Mouse (Mus musculus) adrenal gland, postnatal 36 days (tissue): ENCODE data around the gene Tmem185a. TPM values are rescaled to one million over a fixed set of nuclear protein-coding genes. Genes with fewer than 3 reads are reported as not detected.
"Not testable (repeated sequence)": the region's sequence is repeated elsewhere in the genome, so short reads cannot be mapped to it uniquely, and the experiment has no call there.

Experiments
- DNase-seq, 2 experiments: peaks; one replicate each; pipeline ENCODE4 v3.0.0; 2021; ENCODE audit warnings: mixed read lengths in 1 of 2
- long read RNA-seq, 2 experiments: library from polyadenylated mRNA; stranded (forward); transcript quantifications; one replicate each; pipeline ENCODE4 v2.0.0; 2021; ENCODE audit warnings: borderline sequencing depth in 2 of 2
- total RNA-seq, 2 experiments: library from RNA; stranded (reverse); gene quantifications; 2 replicates each; pipeline ENCODE4 v1.2.3; 2021

The Tmem185a gene
- total RNA-seq, result 10 to 100 TPM; 41.3 to 82.5 TPM
- long read RNA-seq, experiment 1, transcript Tmem185a-202 (7 exons, 1,307 nt), result major isoform, 36 of 63 reads
- long read RNA-seq, experiment 1, partial matches to known transcripts, result 2 of 63 reads
- long read RNA-seq, experiment 1, other reads (novel, unspliced or antisense), result 20 of 63 reads
- long read RNA-seq, experiment 2, transcript Tmem185a-202 (7 exons, 1,307 nt), result major isoform, 7 of 17 reads
- long read RNA-seq, experiment 2, partial matches to known transcripts, result 0 of 17 reads
- long read RNA-seq, experiment 2, other reads (novel, unspliced or antisense), result 6 of 17 reads

- peak; percentile 87 to 90 for DNase-seq
These were observed at the start of gene Tmem185a for GRCm38 (mm10) chrX:70476792-70477776. Gene Tmem185a, minus strand, starts transcription at chrX:70477180.

- not testable (repeated sequence) for DNase-seq
These were observed 37.4 kb upstream of the Tmem185a start for GRCm38 (mm10) chrX:70514413-70514812.

GRCm38 (mm10) chrX:70487328-70487727 is 10.3 kb upstream of the Tmem185a start:
- DNase-seq, result not testable (repeated sequence)

DNA sequence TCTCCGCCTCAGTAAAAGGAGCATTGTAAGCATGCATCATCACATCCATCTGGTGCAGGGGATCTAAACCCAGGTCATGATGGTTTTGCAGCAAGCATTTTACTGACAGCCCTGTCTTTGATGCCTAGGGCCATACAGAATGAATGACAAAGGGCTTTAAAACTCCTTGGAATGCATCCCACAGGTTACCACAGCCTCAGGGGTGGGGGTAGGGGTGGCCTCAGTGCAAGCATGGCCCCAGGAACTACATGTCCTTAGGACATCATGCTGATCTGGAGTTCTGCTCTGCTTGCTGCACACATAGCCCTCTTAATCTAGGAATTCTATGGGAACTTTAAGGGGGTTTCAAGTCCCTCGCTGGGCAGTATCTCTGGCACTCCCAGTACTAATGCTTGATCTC is 5.2 kb upstream of the Tmem185a start:
- DNase-seq, result no peak

DNA sequence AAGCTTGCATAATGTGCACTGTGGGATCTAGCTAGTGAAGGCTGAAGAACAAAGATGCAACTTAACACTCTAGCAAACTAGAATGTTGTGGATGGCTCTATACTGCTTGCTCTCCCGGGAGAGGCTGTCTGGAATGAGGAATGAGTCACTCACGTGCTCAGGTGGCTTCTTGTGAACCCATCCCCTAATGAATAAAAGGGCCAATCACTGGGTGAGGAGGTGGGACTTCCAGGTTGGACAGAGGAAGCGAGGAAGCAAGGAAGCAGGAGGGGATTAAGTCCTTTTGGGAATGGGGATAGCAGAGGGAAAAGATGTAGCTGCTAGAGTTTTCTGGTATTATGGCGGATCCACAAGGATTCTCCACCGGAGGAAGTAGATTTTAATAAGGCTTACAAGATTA is 1.7 kb upstream of the Tmem185a start:
- DNase-seq, result no peak

GRCm38 (mm10) chrX:70475215-70475765 is 1.7 kb downstream of the Tmem185a start:
- no peak for DNase-seq

- no peak for DNase-seq
These were observed 10.1 kb downstream of the Tmem185a start for GRCm38 (mm10) chrX:70466897-70467296.

GRCm38 (mm10) chrX:70465489-70465888 is 11.5 kb downstream of the Tmem185a start:
- peak; percentile 14 to 20 for DNase-seq

- DNase-seq, result no peak
These were observed 13.4 kb downstream of the Tmem185a start for GRCm38 (mm10) chrX:70463621-70464020.

GRCm38 (mm10) chrX:70452359-70452758 is 24.6 kb downstream of the Tmem185a start:
- not testable (repeated sequence) for DNase-seq

DNA sequence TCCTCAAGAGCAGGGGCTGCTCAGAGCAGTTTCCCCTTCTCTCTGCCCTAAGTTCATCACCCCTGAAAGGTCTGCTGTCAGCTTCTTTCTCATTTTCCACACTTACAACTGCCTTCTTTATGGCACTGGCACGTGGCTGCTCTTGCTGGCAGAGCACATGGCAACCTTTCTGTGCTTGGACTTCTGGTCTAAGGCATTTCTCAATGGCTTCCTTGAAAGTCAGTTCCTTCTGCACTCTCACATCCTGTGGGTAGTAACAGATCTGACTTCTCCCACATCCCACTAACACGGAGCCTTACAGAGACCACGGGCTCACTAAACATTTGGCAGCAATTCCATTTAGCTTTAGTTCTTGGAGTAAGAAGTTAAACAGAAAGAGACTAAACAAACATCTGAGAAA is 51.5 kb downstream of the Tmem185a start:
- DNase-seq, result not testable (repeated sequence)

Other genes starting within 250 kb of the Tmem185a start
- gene Ids, start 112.1 kb downstream of the Tmem185a start, total RNA-seq, result 10 to 100 TPM; 31.1 to 38.0 TPM
- gene 1110012L19Rik, start 91.3 kb downstream of the Tmem185a start, total RNA-seq, result 10 to 100 TPM; 16.7 to 19.9 TPM